Mouse (Mus musculus) C2C12 (cell line): ENCODE data around the gene Brpf3. TPM values are rescaled to one million over a fixed set of nuclear protein-coding genes. Genes with fewer than 3 reads are reported as not detected.

Source experiments
- H3K27me3 ChIP-seq: one replicate; pipeline ENCODE4 v1.6.1; 2011; ENCODE audit not compliant: control insufficient read depth, insufficient read depth, insufficient read length
- H3K36me3 ChIP-seq: one replicate; pipeline ENCODE4 v1.6.1; 2011; ENCODE audit not compliant: control insufficient read depth, insufficient read depth
- H3K4me3 ChIP-seq: one replicate; pipeline ENCODE4 v1.5.1; 2011; ENCODE audit warnings: mild to moderate bottlenecking, control low read depth; ENCODE audit not compliant: poor library complexity, insufficient read depth, severe bottlenecking
- H3K79me2 ChIP-seq: one replicate; pipeline ENCODE4 v1.6.1; 2011; ENCODE audit not compliant: control insufficient read depth, insufficient read depth
- H3K79me3 ChIP-seq: one replicate; pipeline ENCODE4 v1.6.1; 2011; ENCODE audit warnings: low read depth, control low read depth
- H3ac ChIP-seq: one replicate; pipeline ENCODE3; 2011; ENCODE audit warnings: low read depth; ENCODE audit not compliant: control insufficient read depth, insufficient read length
- CEBPB ChIP-seq: IDR thresholded peaks from one replicate; pipeline ENCODE4 v1.6.1; 2011; ENCODE audit warnings: low read depth, mild to moderate bottlenecking, control low read depth, moderate library complexity
- CTCF ChIP-seq: IDR thresholded peaks from one replicate; pipeline ENCODE4 v1.5.1; 2011; ENCODE audit not compliant: control insufficient read depth, insufficient read depth, insufficient read length
- FOSL1 ChIP-seq: IDR thresholded peaks from one replicate; pipeline ENCODE4 v1.8.0; 2011; ENCODE audit warnings: mild to moderate bottlenecking, low read length; ENCODE audit not compliant: poor library complexity, insufficient read depth, severe bottlenecking
- MAX ChIP-seq: IDR thresholded peaks from one replicate; pipeline ENCODE4 v1.6.1; 2011; ENCODE audit warnings: mild to moderate bottlenecking, control low read depth
- MYOD1 ChIP-seq: IDR thresholded peaks from one replicate; pipeline ENCODE4 v1.6.1; 2011; ENCODE audit warnings: low read depth; ENCODE audit not compliant: control insufficient read depth, insufficient read length
- MYOG ChIP-seq: IDR thresholded peaks from one replicate; pipeline ENCODE4 v1.6.1; 2011; ENCODE audit not compliant: control insufficient read depth, insufficient read length; ENCODE audit errors: extremely low read depth
- USF1 ChIP-seq: IDR thresholded peaks from one replicate; pipeline ENCODE4 v1.6.1; 2011; ENCODE audit warnings: low read depth, mild to moderate bottlenecking, control low read depth, moderate library complexity
- polyA plus RNA-seq: library from polyadenylated mRNA; unstranded; fragments of >200 nt; fragmentation: generic; extraction: Trizol; gene quantifications from one replicate; pipeline ENCODE4 v1.2.1, GENCODE M21; 2012; ENCODE audit warnings: missing spikeins

Gene Brpf3
- polyA plus RNA-seq, 1 experiment, result 10.8 TPM

DNA sequence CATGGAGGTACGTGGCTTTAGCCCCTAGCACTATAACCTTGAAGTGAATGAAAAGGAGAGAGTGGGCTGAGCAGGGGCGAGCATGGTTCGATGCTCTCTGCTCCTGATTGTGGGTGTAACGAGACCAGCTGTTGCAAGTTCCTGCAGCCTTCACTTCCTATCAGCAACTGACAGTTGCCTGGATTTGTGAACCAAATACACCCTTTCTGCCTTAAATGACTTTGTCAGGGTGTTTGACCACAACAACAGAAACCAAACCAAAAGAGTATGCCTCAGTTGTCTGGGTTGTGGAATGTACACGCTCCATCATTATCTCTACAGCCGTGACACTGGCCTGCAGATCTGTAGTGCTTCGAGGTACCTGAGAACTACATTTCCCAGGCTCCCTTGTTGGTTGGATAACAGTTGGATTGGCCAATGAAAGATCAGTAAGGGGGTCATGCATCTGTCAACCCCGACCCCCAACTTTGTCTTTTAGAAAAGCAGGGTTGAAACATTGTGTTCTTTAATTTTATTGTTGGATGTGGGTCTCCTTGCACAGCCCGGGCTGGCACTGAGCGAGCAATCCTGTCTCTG, 83.1 kb downstream of the Brpf3 start:
- no peak overlapping the region for H3K4me3 ChIP-seq
- H3K79me3 ChIP-seq, result no peaks in the 10 kb centered on the region
- TF ChIP-seq USF1 (no peak), CEBPB (no peak), MYOD1 (no peak), FOSL1 (no peak), MYOG (no peak), MAX (no peak), CTCF (no peak)
- H3K79me2 ChIP-seq, result no peaks in the 10 kb centered on the region
- peaks cover 8% of the 10 kb centered on the region for H3K27me3 ChIP-seq
- no peak overlapping the region for H3ac ChIP-seq
- H3K36me3 ChIP-seq, result no peaks in the 10 kb centered on the region

- Histone ChIP-seq H3K27me3 (peaks cover 8% of the 10 kb centered on the region), H3K79me3 (no peaks in the 10 kb centered on the region), H3K4me3 (no peak overlapping the region), H3K79me2 (no peaks in the 10 kb centered on the region), H3K36me3 (no peaks in the 10 kb centered on the region), H3ac (no peak overlapping the region)
- TF ChIP-seq CTCF (no peak), FOSL1 (no peak), MAX (no peak), MYOG (no peak), MYOD1 (no peak), CEBPB (no peak), USF1 (no peak)
Measured at GRCm38 (mm10) chr17:28885231-28885630, 84.3 kb downstream of the Brpf3 start.

GRCm38 (mm10) chr17:28886266-28886665, 85.4 kb downstream of the Brpf3 start:
- Histone ChIP-seq H3K79me2 (no peaks in the 10 kb centered on the region), H3K79me3 (no peaks in the 10 kb centered on the region), H3K4me3 (no peak overlapping the region), H3K27me3 (peaks cover 8% of the 10 kb centered on the region), H3ac (no peak overlapping the region), H3K36me3 (no peaks in the 10 kb centered on the region)
- TF ChIP-seq CEBPB, result no peak
- no peak for TF ChIP-seq FOSL1
- TF ChIP-seq MAX, result no peak

Other genes starting within 250 kb of the Brpf3 start
- gene Clps, start 240.3 kb upstream of the Brpf3 start, polyA plus RNA-seq, result not detected
- gene Lhfpl5, start 225.4 kb upstream of the Brpf3 start, polyA plus RNA-seq, result 0.06 TPM
- 29.0 TPM for gene Srpk1, start 178.4 kb upstream of the Brpf3 start, polyA plus RNA-seq
- not detected for gene Slc26a8, start 110.9 kb upstream of the Brpf3 start, polyA plus RNA-seq
- 36.7 TPM for gene Mapk14, start 109.8 kb upstream of the Brpf3 start, polyA plus RNA-seq
- 0.15 TPM for gene AC170998.1, start 75.0 kb upstream of the Brpf3 start, polyA plus RNA-seq
- gene Mapk13, start 31.8 kb upstream of the Brpf3 start, polyA plus RNA-seq, result not detected
- not detected for gene Pnpla1, start 57.3 kb downstream of the Brpf3 start, polyA plus RNA-seq
- 0.01 TPM for gene 4930539E08Rik, start 114.2 kb downstream of the Brpf3 start, polyA plus RNA-seq
- not detected for gene Pxt1, start 142.8 kb downstream of the Brpf3 start, polyA plus RNA-seq
- gene Kctd20, start 150.9 kb downstream of the Brpf3 start, polyA plus RNA-seq, result 33.0 TPM
- gene Stk38, start 206.9 kb downstream of the Brpf3 start, polyA plus RNA-seq, result 19.2 TPM
- 235 TPM for gene Srsf3, start 231.5 kb downstream of the Brpf3 start, polyA plus RNA-seq